Mouse (Mus musculus): ENCODE data around the gene Shisal2b. TPM values are rescaled to one million over a fixed set of nuclear protein-coding genes. Genes with fewer than 3 reads are reported as not detected.

Shisal2b gene
- polyA plus RNA-seq, 1 experiment: not detected

GRCm38 (mm10) chr13:104799566-104800182, 64.0 kb downstream of the Shisal2b start:
- H3K4me3 ChIP-seq: no peak overlapping the region
- no peaks in the 10 kb centered on the region for H3K79me2 ChIP-seq (ENCODE audit: control insufficient read depth, insufficient read depth)
- no peak overlapping the region for H3ac ChIP-seq (ENCODE audit: control insufficient read depth, insufficient read length)
- no peak overlapping the region for H3K4me2 ChIP-seq (ENCODE audit: low read depth)
- peaks cover 33% of the 10 kb centered on the region for H3K36me3 ChIP-seq (ENCODE audit: control insufficient read depth, insufficient read depth)
- no peaks in the 10 kb centered on the region for H3K27me3 ChIP-seq (ENCODE audit: control insufficient read depth, insufficient read depth, insufficient read length)
- TF ChIP-seq REST (IDR thresholded peaks at IDR 0.05; ENCODE audit: insufficient read depth, insufficient read length) (no peak), TCF12 (IDR thresholded peaks at IDR 0.05; ENCODE audit: insufficient read depth, poor library complexity, severe bottlenecking) (no peak), POLR2AphosphoS2 (IDR thresholded peaks at IDR 0.05; ENCODE audit: insufficient read length, low read depth) (no peak), SRF (IDR thresholded peaks at IDR 0.05; ENCODE audit: control insufficient read depth, insufficient read length, low read depth) (no peak), TCF3 (IDR thresholded peaks at IDR 0.05; ENCODE audit: insufficient read length, low read depth) (no peak), CEBPB (IDR thresholded peaks at IDR 0.05; ENCODE audit: insufficient read depth, poor library complexity, severe bottlenecking) (no peak)

GRCm38 (mm10) chr13:104799067-104799466, 64.6 kb downstream of the Shisal2b start:
- H3K27me3 ChIP-seq (ENCODE audit: control insufficient read depth, insufficient read depth, insufficient read length): no peaks in the 10 kb centered on the region
- H3K4me3 ChIP-seq: no peak overlapping the region
- H3K36me3 ChIP-seq (ENCODE audit: control insufficient read depth, insufficient read depth): peaks cover 27% of the 10 kb centered on the region
- no peak overlapping the region for H3K4me2 ChIP-seq (ENCODE audit: low read depth)
- no peak for TF ChIP-seq POLR2A (IDR thresholded peaks at IDR 0.05; ENCODE audit: insufficient read length, low read depth)
- no peak for TF ChIP-seq SRF (IDR thresholded peaks at IDR 0.05; ENCODE audit: control insufficient read depth, insufficient read length, low read depth)
- TF ChIP-seq POLR2AphosphoS2 (IDR thresholded peaks at IDR 0.05; ENCODE audit: insufficient read length, low read depth): no peak
- no peak for TF ChIP-seq E2F4 (IDR thresholded peaks at IDR 0.05; ENCODE audit: insufficient read depth)
- TF ChIP-seq USF1 (IDR thresholded peaks at IDR 0.05; ENCODE audit: low read depth): no peak
- no peak for TF ChIP-seq TCF12 (IDR thresholded peaks at IDR 0.05; ENCODE audit: insufficient read depth, poor library complexity, severe bottlenecking)
- no peak for TF ChIP-seq MAX (IDR thresholded peaks at IDR 0.05; ENCODE audit: low read depth)
- H3ac ChIP-seq (ENCODE audit: control insufficient read depth, insufficient read length): no peak overlapping the region
- H3K79me2 ChIP-seq (ENCODE audit: control insufficient read depth, insufficient read depth): no peaks in the 10 kb centered on the region

Other genes with a start within 250 kb of the Shisal2b start
- gene Srek1ip1, start 71.4 kb downstream of the Shisal2b start, polyA plus RNA-seq (2012; fragmentation: generic; extraction: Trizol): 7.2 TPM
- gene Cwc27, start 46.8 kb downstream of the Shisal2b start, polyA plus RNA-seq (2012; fragmentation: generic; extraction: Trizol): 5.4 TPM
- gene Rgs7bp, start 191.0 kb upstream of the Shisal2b start, polyA plus RNA-seq (2012; fragmentation: generic; extraction: Trizol): under 0.01 TPM
- not detected for gene 4933425L06Rik, start 218.2 kb upstream of the Shisal2b start, polyA plus RNA-seq (2012; fragmentation: generic; extraction: Trizol)

Measured in myocyte (in vitro differentiated cells).